22 mouse cellular contexts compared by ENCODE assay signal in genomic region chrX:12105358-12105757, GRCm38 (mm10). TPM values are rescaled to one million over a fixed set of nuclear protein-coding genes. Genes with fewer than 3 reads are reported as not detected.
DNase-seq lines count a peak whose midpoint lies in the region; ATAC-seq and TF ChIP-seq lines count a peak whose summit lies in the region.
"Had no signal": no experiment of that assay in that cellular context is flagged by ENCODE, and none has a peak within 500 bp of the region (broad histone marks: within the 10 kb centered on the region; RNA-seq: fewer than 3 reads in every experiment).

No protein-coding gene starts in this region.

- H3K4me1 ChIP-seq in heart, adult 2 months (ENCODE audit: control insufficient read depth, insufficient read depth, low read length) = 0 out of 2 replicates have a peak, but pooled peaks cover 1% of the 10 kb centered on the region
- H3K4me1 ChIP-seq in bone marrow macrophage, adult 2 months (ENCODE audit: control insufficient read depth, insufficient read depth, low read length) = peaks cover 17% of the 10 kb centered on the region
- H3K4me1 ChIP-seq in heart, embryonic 11.5 days (ENCODE audit: control insufficient read depth, insufficient read depth, low read length) = peaks cover 6% of the 10 kb centered on the region; the same call in 1 of the 2 replicates
- H3K4me1 ChIP-seq in stomach, postnatal 0 days (replicated peaks; ENCODE audit: control insufficient read depth, insufficient read depth) = no peaks in the 10 kb centered on the region
- H3K4me1 ChIP-seq: hindbrain, embryonic 12.5 days had no signal

- DNase-seq in heart, adult 2 months = peak; percentile 31 to 54
- no peak for DNase-seq in heart, adult 8-10 months (ENCODE audit: low spot score)
- DNase-seq in heart, postnatal 10 days = peak; percentile 48 to 66
- DNase-seq in stomach, postnatal 0 days (ENCODE audit: low spot score) = no peak
- no peak for DNase-seq in thymus, adult 18-20 months
- DNase-seq in layer of hippocampus, adult 8-10 months (ENCODE audit: low spot score in 2 of 2) = no peak
- DNase-seq: adrenal gland, postnatal 36 days; cerebellum, adult 18-20 months; cerebellum, postnatal 25 days; embryo, embryonic 11 days; kidney, adult 2 months; kidney, postnatal 14 days; left cerebral cortex, postnatal 4 days; liver; lung, adult 2 months; right cerebral cortex, adult 18-20 months had no signal

- no peak for TF ChIP-seq CTCF in heart, adult 2 months (IDR thresholded peaks at IDR 0.05)
- no peak for TF ChIP-seq CTCF in bone marrow macrophage, adult 2 months (IDR thresholded peaks at IDR 0.05; ENCODE audit: low read depth, low read length)
- no peak for TF ChIP-seq CTCF in stomach, postnatal 0 days (IDR thresholded peaks at IDR 0.05; ENCODE audit: low read depth)

- H3K4me2 ChIP-seq in heart, embryonic 11.5 days = peak overlapping the region; percentile 24; the same call in 1 of the 2 replicates
- H3K4me2 ChIP-seq in stomach, postnatal 0 days (replicated peaks; ENCODE audit: low read depth) = no peak overlapping the region
- H3K4me2 ChIP-seq: hindbrain, embryonic 12.5 days had no signal

- no peak for TF ChIP-seq POLR2A in heart, adult 2 months (IDR thresholded peaks at IDR 0.05; ENCODE audit: insufficient read depth, low read depth, low read length)
- no peak for TF ChIP-seq POLR2A in bone marrow macrophage, adult 2 months (IDR thresholded peaks at IDR 0.05; ENCODE audit: borderline replicate concordance, low read depth, low read length)

- H3K9me3 ChIP-seq in heart, embryonic 11.5 days (replicated peaks; ENCODE audit: control insufficient read depth, low read length) = no peaks in the 10 kb centered on the region
- no peaks in the 10 kb centered on the region for H3K9me3 ChIP-seq in stomach, postnatal 0 days (ENCODE audit: control insufficient read depth, low read length)
- H3K9me3 ChIP-seq: hindbrain, embryonic 12.5 days; midbrain, embryonic 10.5 days had no signal

- H3K27me3 ChIP-seq in heart, adult 2 months (ENCODE audit: control insufficient read depth, insufficient read depth, low read length) = no peaks in the 10 kb centered on the region
- H3K27me3 ChIP-seq in heart, embryonic 11.5 days (ENCODE audit: control insufficient read depth, insufficient read depth, low read length) = 0 out of 2 replicates have a peak, but pooled peaks cover 4% of the 10 kb centered on the region
- no peaks in the 10 kb centered on the region for H3K27me3 ChIP-seq in stomach, postnatal 0 days (ENCODE audit: control insufficient read depth, insufficient read depth, low read length)
- H3K27me3 ChIP-seq: hindbrain, embryonic 12.5 days had no signal

- no peak for TF ChIP-seq EP300 in heart, adult 2 months (IDR thresholded peaks at IDR 0.05; ENCODE audit: insufficient read depth, low read depth, low read length)
- no peak for TF ChIP-seq EP300 in stomach, postnatal 0 days (optimal IDR thresholded peaks at IDR 0.05)

- intact Hi-C loops in heart, adult 2 months (cut with DNase I) = no loop called here
- intact Hi-C loops in heart, postnatal 10 days (cut with DNase I) = no loop called here

- peak overlapping the region; percentile 75 for H3K27ac ChIP-seq in heart, adult 2 months
- H3K27ac ChIP-seq in bone marrow macrophage, adult 2 months (ENCODE audit: insufficient read depth, low read depth, low read length) = peak overlapping the region; percentile 46
- peak overlapping the region; percentile 86 for H3K27ac ChIP-seq in heart, embryonic 11.5 days (ENCODE audit: low read depth, low read length)
- no peak overlapping the region for H3K27ac ChIP-seq in stomach, postnatal 0 days (replicated peaks)
- H3K27ac ChIP-seq: hindbrain, embryonic 12.5 days; layer of hippocampus, adult 2 months; midbrain, embryonic 10.5 days had no signal

- no peak overlapping the region for H3K4me3 ChIP-seq in heart, adult 2 months
- H3K4me3 ChIP-seq in bone marrow macrophage, adult 2 months (ENCODE audit: insufficient read depth, low read length) = no peak overlapping the region
- no peak overlapping the region for H3K4me3 ChIP-seq in heart, embryonic 11.5 days (ENCODE audit: low read depth, low read length)
- no peak overlapping the region for H3K4me3 ChIP-seq in stomach, postnatal 0 days (ENCODE audit: low read depth, low read length)
- H3K4me3 ChIP-seq: hindbrain, embryonic 12.5 days; layer of hippocampus, adult 2 months; midbrain, embryonic 10.5 days had no signal

- peaks cover 1% of the 10 kb centered on the region; the same call in 1 of the 2 replicates for H3K79me2 ChIP-seq in heart, adult 2 months (replicated peaks; ENCODE audit: control insufficient read depth, insufficient read depth, low read length)

- H3K9ac ChIP-seq in heart, adult 2 months (ENCODE audit: low read depth, low read length) = no peak overlapping the region
- peak overlapping the region; percentile 43; the same call in 1 of the 2 replicates for H3K9ac ChIP-seq in heart, embryonic 11.5 days (ENCODE audit: low read depth, low read length)
- no peak overlapping the region for H3K9ac ChIP-seq in stomach, postnatal 0 days (ENCODE audit: low read length)
- H3K9ac ChIP-seq: hindbrain, embryonic 12.5 days had no signal

- H3K36me3 ChIP-seq in heart, adult 2 months (ENCODE audit: control insufficient read depth, insufficient read depth, low read length) = no peaks in the 10 kb centered on the region
- H3K36me3 ChIP-seq in heart, embryonic 11.5 days (ENCODE audit: control insufficient read depth, insufficient read depth, low read length) = no peaks in the 10 kb centered on the region
- no peaks in the 10 kb centered on the region for H3K36me3 ChIP-seq in stomach, postnatal 0 days (ENCODE audit: control insufficient read depth, insufficient read depth, low read length)
- H3K36me3 ChIP-seq: hindbrain, embryonic 12.5 days; midbrain, embryonic 10.5 days had no signal

- 0 out of 2 replicates have a peak, but pooled peaks have one; percentile 42 for ATAC-seq in heart, embryonic 11.5 days (replicated peaks; ENCODE audit: insufficient number of reproducible peaks, low FRiP score, low TSS enrichment)
- no peak for ATAC-seq in stomach, postnatal 0 days (ENCODE audit: low FRiP score, low TSS enrichment)
- ATAC-seq: inflammation-experienced regulatory T-cells, adult 6 months had no signal

- WGBS in heart, adult 2 months = 64% methylated on average over 7 of the region's 7 CpGs
- WGBS in heart, embryonic 11.5 days (ENCODE audit: insufficient replicate concordance) = 43% methylated on average over 7 of the region's 7 CpGs
- WGBS in stomach, postnatal 0 days = 69% methylated on average over 7 of the region's 7 CpGs

RNA-seq across cellular contexts. Expression of gene Bcor, which starts 54.8 kb away (rescaled TPM):
- 10 to 100 TPM; 18.0 to 22.4 TPM for total RNA-seq in heart, adult 2 months (2021)
- 11.2 and 15.3 TPM in 2 replicates for polyA plus RNA-seq in heart, adult 2 months (2012; rRNA removed)
- 10 to 100 TPM; 18.7 to 23.4 (median 20.5) TPM for total RNA-seq in heart, adult 8-10 months (2022)
- 9.8 and 11.4 TPM in 2 replicates for polyA plus RNA-seq in bone marrow macrophage, adult 2 months (2012; ENCODE audit: insufficient read depth, insufficient read length, missing spikeins)
- 18.7 and 20.2 TPM in 2 replicates for polyA plus RNA-seq in heart, embryonic 11.5 days (2014; fragmentation: Nextera tagmentation; extraction: Ambion mirVana)
- total RNA-seq in heart, postnatal 10 days (2021) = 10 to 100 TPM; 26.4 to 38.5 TPM
- polyA plus RNA-seq in stomach, postnatal 0 days (2015; fragmentation: Nextera tagmentation; extraction: Ambion mirVana) = 4.7 and 5.5 TPM in 2 replicates
- total RNA-seq in layer of hippocampus, adult 8-10 months (2022) = 10 to 100 TPM; 17.6 to 21.4 (median 20.3) TPM

Comparison
In these comparisons a context has a peak if more than half of its experiments do, and no peak if none do; other contexts are left out.
1. DNase-seq: peak in heart, adult 2 months (2 of 2) and heart, postnatal 10 days (2 of 2); none in heart, adult 8-10 months (single experiment), stomach, postnatal 0 days (single experiment), thymus, adult 18-20 months (0 of 2) and layer of hippocampus, adult 8-10 months (0 of 2).